Mouse (Mus musculus) gastrocnemius, postnatal 14 days (tissue): ENCODE measurements around the gene Nt5c2. TPM values are rescaled to one million over a fixed set of nuclear protein-coding genes. Genes with fewer than 3 reads are reported as not detected.

Source experiments
- DNase-seq: peaks from one replicate; pipeline ENCODE4 v3.0.0; 2021; ENCODE audit warnings: mixed read lengths
- intact Hi-C: fragments of 180-260 bp; cut with DNase I; formaldehyde crosslinking; loops from one replicate; pipeline ENCODE4 v1.15.1; 2025; ENCODE audit warnings: low total_unique reads
- total RNA-seq, 2 experiments: library from RNA; stranded (reverse); gene quantifications; 2 replicates each; pipeline ENCODE4 v1.2.3; 2021

Nt5c2 gene
- total RNA-seq, 2 experiments from 2014 or later: 17.5 to 23.0 TPM

DNA sequence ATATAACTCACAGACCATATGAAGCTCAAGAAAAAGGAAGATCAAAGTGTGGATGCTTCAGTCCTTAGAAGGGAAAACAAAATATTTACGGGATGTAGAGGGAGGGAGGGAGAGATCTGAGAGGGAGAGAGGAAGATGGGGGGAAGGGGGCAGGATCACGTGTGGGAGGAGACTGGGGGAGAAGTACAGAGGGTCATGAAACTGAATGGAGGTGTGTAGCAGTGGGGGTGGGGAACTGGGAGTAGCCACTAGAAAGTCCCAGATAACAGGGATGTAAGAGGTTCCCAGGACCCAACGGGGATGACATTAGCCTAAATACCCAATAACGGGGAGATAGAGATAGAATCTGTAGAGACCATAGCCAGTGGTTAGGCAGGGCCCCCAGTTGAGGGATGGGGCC, 179.6 kb downstream of the Nt5c2 start:
- intact Hi-C loops: no loop called here
- DNase-seq: no peak

DNA sequence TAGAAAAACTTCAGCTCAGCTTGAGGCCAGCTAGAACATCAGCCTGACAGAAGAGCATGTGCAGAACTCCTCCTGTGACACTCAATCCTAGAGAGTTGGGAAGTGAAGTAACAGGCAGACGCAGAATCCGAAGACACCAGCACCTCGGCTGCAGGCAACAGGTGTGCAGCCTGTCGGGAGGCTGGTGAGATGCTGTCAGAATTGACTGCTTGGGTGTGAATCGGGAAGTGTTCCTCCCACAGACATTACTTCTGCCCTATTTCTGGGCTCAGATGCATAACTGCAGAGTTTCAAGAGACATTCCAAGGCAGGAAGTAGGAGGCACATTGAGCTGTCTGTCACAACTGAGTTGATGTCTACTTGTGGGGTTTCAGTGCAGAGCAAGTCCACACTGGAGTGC, 180.7 kb downstream of the Nt5c2 start:
- DNase-seq: no peak

More for the DNA sequence above, 180.7 kb downstream of the Nt5c2 start:
- intact Hi-C loops: no loop called here

Other genes with a start within 250 kb of the Nt5c2 start
- not detected for gene Ina, start 455 bp downstream of the Nt5c2 start, total RNA-seq
- 1 to 10 TPM; 2.4 to 3.1 TPM for gene Pcgf6, start 35.8 kb upstream of the Nt5c2 start, total RNA-seq
- gene Taf5, start 52.6 kb upstream of the Nt5c2 start, total RNA-seq: 1 to 10 TPM; 2.5 to 2.7 TPM
- gene Usmg5, start 75.5 kb upstream of the Nt5c2 start, total RNA-seq: 1,000 to 10,000 TPM; 1,075 to 1,222 TPM
- 1 to 10 TPM; 6.8 to 8.3 TPM for gene Pdcd11, start 75.6 kb upstream of the Nt5c2 start, total RNA-seq
- gene Calhm2, start 123.1 kb upstream of the Nt5c2 start, total RNA-seq: 1 to 10 TPM; 2.4 to 3.2 TPM
- not detected for gene Calhm1, start 129.1 kb upstream of the Nt5c2 start, total RNA-seq
- not detected for gene Calhm3, start 142.6 kb upstream of the Nt5c2 start, total RNA-seq
- 10 to 100 TPM; 63.6 to 86.9 TPM for gene Neurl1a, start 163.7 kb upstream of the Nt5c2 start, total RNA-seq